Mouse (Mus musculus): Measurements from ENCODE around the gene Rgs12.

The Rgs12 gene

DNA sequence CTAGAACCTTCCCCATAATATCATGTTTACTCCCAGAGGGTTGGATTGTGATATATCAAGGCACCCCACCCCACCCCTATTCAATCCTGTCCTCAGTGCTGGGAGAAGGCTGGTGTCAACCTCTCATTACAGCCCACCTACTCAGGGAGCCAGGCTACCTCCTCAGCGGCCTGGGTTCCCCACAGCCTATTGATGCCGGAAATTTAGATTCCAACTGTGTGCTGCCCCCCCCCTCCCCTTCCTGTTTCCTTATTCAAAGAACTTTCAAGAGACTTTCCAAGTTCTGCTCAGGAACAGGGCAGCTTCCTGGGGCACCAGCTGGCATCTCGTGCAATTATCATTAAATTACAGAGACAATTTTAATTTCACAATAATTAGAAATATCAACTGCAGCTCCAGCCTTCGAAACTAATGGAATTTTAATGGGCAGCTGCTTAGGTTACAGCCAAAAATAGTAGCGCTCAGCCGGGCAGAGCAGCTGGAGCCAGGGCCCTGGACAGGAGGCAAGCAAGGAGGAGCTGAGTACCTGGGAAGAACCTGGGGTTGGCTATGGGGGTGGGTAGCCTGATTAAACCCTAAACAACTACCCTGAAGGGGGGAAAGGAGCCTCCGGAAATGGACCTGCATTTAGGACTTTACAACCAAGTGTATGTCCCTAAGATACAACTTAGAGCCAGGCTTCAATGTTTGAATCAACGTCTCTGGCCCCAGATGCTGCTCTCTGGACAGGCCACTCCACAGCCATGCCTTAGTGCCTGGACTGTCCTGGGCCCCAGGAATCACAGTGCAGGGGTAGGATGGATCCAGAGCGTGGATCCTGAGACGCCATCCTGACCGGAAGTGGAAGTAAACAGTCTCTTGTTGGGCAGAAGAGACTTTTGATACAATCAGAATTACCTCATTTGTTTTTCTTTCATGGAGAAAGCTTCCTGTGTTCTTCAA lies 17.5 kb upstream of the Rgs12 start:
- no peak for DNase-seq (ENCODE audit: low spot score in 2 of 2)

GRCm38 (mm10) chr5:34932458-34932806 lies 16.8 kb upstream of the Rgs12 start:
- DNase-seq (ENCODE audit: low spot score in 2 of 2): no peak

DNA sequence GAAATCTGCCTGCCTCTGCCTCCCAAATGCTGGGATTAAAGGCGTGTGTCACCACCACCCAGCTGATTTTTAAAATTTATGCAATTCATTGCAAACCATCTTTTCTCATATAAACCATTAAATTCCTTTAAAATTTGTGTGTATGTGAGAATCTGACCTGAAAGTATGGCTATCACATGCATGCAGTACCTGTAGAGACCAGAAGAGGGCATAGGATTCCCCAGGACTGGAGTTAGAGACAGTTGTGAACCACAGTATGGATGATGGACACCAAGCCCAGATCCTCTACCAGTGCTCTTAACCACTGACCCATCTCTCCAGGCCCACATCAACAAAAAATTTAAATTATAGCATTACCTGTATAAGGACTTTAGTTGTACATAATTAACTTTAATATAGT lies 15.8 kb upstream of the Rgs12 start:
- DNase-seq (ENCODE audit: low spot score in 2 of 2): no peak

- DNase-seq (ENCODE audit: low spot score in 2 of 2): no peak
These were observed 7.4 kb upstream of the Rgs12 start for GRCm38 (mm10) chr5:34941710-34942470.

DNA sequence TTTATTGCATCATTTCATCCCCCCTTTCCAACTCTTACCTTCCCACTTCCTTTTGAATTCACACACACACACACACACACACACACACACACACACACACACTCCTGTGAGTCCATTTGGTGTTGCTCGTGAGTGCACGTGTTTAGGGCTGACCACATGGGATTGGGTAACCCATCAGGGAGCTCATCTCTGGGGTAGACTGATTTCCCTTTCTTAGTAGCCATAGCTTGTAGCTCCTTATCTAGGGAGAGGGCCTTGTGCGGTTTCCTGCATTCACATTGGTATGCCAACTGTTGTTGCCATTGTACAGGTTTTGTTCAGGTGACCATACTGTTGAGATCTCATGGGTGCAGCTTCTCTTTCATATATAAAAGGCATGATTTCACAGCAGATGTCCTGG lies 5.8 kb upstream of the Rgs12 start:
- no peak for DNase-seq (ENCODE audit: low spot score in 2 of 2)

GRCm38 (mm10) chr5:34949769-34950211 lies 545 bp downstream of the Rgs12 start:
- no peak for DNase-seq (ENCODE audit: low spot score in 2 of 2)

GRCm38 (mm10) chr5:34950486-34951160 lies 1.4 kb downstream of the Rgs12 start:
- DNase-seq (ENCODE audit: low spot score in 2 of 2): no peak

DNA sequence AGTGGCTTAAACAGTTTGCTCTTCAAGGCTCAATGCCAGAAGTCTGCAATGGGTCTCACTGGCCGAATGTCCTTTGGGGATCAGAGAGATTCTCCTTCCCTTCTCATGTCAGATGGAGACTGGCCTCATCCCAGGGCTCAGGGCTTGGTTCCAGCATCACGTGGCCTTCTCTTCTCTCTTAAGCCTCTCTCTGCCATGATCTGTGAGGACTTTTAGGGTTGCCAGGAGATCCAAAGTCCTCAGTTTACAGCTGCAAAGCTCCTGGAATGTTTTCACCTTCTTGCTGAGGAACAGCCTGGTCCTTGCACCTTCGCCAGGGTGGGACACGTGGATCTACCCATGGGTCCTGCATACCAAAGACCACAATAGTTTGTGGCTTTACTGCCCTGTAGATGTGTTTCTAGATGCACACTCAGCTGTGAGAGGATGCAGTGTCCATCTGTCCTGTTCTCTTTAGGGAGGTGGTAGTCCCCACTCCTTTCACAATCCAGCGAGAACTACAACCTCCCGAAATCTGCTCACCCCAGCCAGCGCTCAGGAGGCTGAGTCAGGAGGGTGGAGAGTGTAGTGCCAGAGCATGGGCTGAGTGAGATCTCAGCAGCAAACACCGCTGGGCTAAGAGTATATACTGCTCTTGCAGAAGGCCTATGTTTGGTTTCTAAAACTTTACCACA lies 2.1 kb downstream of the Rgs12 start:
- no peak for DNase-seq (ENCODE audit: low spot score in 2 of 2)

- no peak for DNase-seq (ENCODE audit: low spot score in 2 of 2)
These were observed 5.3 kb downstream of the Rgs12 start for GRCm38 (mm10) chr5:34954508-34954907.

GRCm38 (mm10) chr5:34955630-34956029 lies 6.4 kb downstream of the Rgs12 start:
- no peak for DNase-seq (ENCODE audit: low spot score in 2 of 2)

- no peak for DNase-seq (ENCODE audit: low spot score in 2 of 2)
These were observed 6.9 kb downstream of the Rgs12 start for GRCm38 (mm10) chr5:34956151-34956550.

DNA sequence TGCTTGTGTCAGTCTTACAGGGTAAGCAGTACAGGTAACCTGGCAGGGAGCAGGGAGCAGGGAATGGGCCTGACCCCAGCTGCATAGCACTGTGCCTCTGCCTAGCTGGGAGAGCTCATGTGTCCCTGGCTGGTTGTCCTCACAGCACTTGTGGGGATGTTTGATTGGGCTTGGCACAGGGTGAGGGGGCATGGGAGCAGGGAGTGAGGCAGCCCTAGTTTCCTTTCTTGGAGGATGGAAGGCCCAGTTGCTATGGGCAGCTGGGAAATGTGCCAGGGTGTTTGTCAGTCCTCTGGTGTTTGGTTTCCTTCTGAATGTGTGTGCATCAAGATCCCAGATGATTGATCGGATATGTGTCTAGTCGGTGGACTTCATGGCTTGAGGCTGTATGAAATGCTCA lies 7.8 kb downstream of the Rgs12 start:
- peak; percentile 38 to 39 for DNase-seq (ENCODE audit: low spot score in 2 of 2)

- no peak for DNase-seq (ENCODE audit: low spot score in 2 of 2)
These were observed 10.8 kb downstream of the Rgs12 start for GRCm38 (mm10) chr5:34960021-34960420.

DNA sequence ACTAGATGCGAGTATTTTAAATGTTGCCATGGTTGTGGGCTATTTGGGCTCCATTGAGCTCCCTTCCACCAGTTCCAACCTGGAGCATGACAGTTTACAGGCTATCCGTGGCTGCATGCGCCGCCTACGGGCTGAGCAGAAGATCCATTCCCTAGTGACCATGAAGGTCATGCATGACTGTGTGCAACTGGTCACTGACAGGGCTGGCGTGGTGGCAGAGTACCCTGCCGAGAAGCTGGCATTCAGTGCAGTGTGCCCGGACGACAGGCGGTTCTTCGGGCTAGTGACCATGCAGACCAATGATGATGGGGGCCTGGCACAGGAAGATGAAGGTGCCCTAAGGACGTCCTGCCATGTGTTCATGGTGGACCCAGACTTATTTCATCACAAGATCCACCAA lies 16.3 kb downstream of the Rgs12 start:
- no peak for DNase-seq (ENCODE audit: low spot score in 2 of 2)

DNA sequence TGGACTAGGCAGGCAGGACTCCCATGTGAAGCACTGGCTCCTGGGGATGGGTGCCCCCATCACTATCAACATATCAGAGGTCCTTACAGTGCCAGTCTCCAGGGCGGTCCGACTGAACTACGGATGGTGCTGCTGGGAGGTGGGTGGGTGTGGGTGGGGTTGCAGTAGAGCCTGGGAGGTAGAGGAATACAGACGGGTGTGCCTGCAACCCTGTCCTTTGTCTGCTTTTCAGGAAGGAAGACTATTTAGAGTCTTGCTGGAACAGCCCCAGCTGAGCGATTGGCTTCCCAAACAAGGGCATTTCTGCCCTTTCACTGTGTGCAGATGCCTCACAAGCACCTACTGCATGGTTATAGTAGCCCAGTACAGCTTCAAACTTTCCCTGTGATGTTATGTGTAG lies 19.1 kb downstream of the Rgs12 start:
- no peak for DNase-seq (ENCODE audit: low spot score in 2 of 2)

GRCm38 (mm10) chr5:34972471-34972870 lies 23.2 kb downstream of the Rgs12 start:
- no peak for DNase-seq (ENCODE audit: low spot score in 2 of 2)

GRCm38 (mm10) chr5:34973560-34974317 lies 24.5 kb downstream of the Rgs12 start:
- DNase-seq (ENCODE audit: low spot score in 2 of 2): no peak

- no peak for DNase-seq (ENCODE audit: low spot score in 2 of 2)
These were observed 25.7 kb downstream of the Rgs12 start for GRCm38 (mm10) chr5:34974773-34975443.

- no peak for DNase-seq (ENCODE audit: low spot score in 2 of 2)
These were observed 27.5 kb downstream of the Rgs12 start for GRCm38 (mm10) chr5:34976540-34977292.

GRCm38 (mm10) chr5:34980099-34980498 lies 30.9 kb downstream of the Rgs12 start:
- DNase-seq (ENCODE audit: low spot score in 2 of 2): no peak
